Mouse (Mus musculus): Measurements from ENCODE around the gene Olfr123. TPM values are rescaled to one million over a fixed set of nuclear protein-coding genes. Genes with fewer than 3 reads are reported as not detected.

The Olfr123 gene
- not detected in 2 replicates for polyA plus RNA-seq (2012; rRNA removed)

GRCm38 (mm10) chr17:37793229-37793628 is at the start of gene Olfr123:
Gene Olfr123 (plus strand): TSS chr17:37793529.

GRCm38 (mm10) chr17:37768307-37768706 is 25.0 kb upstream of the Olfr123 start, which contains the start of gene Olfr122:
Gene Olfr122 (plus strand): TSS chr17:37768607.

GRCm38 (mm10) chr17:37799588-37799987 is 6.3 kb downstream of the Olfr123 start, which contains the start of gene Olfr124:
Gene Olfr124 (plus strand): TSS chr17:37799888.

GRCm38 (mm10) chr17:37832649-37833048 is 39.3 kb downstream of the Olfr123 start, which contains the start of gene Olfr125:
Gene Olfr125 (plus strand): TSS chr17:37832949.

GRCm38 (mm10) chr17:37847183-37847582 is 53.9 kb downstream of the Olfr123 start, which contains the start of gene Olfr126:
Gene Olfr126 (plus strand): TSS chr17:37847483.

Other genes with a start within 250 kb of the Olfr123 start
- gene Olfr112, start 224.1 kb upstream of the Olfr123 start, polyA plus RNA-seq (2012; rRNA removed) = not detected in 2 replicates
- not detected in 2 replicates for gene Olfr113, start 215.9 kb upstream of the Olfr123 start, polyA plus RNA-seq (2012; rRNA removed)
- not detected in 2 replicates for gene Olfr114, start 200.8 kb upstream of the Olfr123 start, polyA plus RNA-seq (2012; rRNA removed)
- not detected in 2 replicates for gene Olfr115, start 166.4 kb upstream of the Olfr123 start, polyA plus RNA-seq (2012; rRNA removed)
- gene Olfr116, start 166.3 kb upstream of the Olfr123 start, polyA plus RNA-seq (2012; rRNA removed) = not detected in 2 replicates
- not detected in 2 replicates for gene Olfr117, start 129.7 kb upstream of the Olfr123 start, polyA plus RNA-seq (2012; rRNA removed)
- not detected in 2 replicates for gene Olfr118, start 126.5 kb upstream of the Olfr123 start, polyA plus RNA-seq (2012; rRNA removed)
- gene Olfr119, start 97.0 kb upstream of the Olfr123 start, polyA plus RNA-seq (2012; rRNA removed) = not detected in 2 replicates
- not detected in 2 replicates for gene Olfr120, start 71.7 kb upstream of the Olfr123 start, polyA plus RNA-seq (2012; rRNA removed)
- not detected in 2 replicates for gene Olfr121, start 44.7 kb upstream of the Olfr123 start, polyA plus RNA-seq (2012; rRNA removed)
- gene Olfr122, start 24.9 kb upstream of the Olfr123 start, polyA plus RNA-seq (2012; rRNA removed) = not detected in 2 replicates
- not detected in 2 replicates for gene Olfr124, start 6.4 kb downstream of the Olfr123 start, polyA plus RNA-seq (2012; rRNA removed)
- not detected in 2 replicates for gene Olfr125, start 39.4 kb downstream of the Olfr123 start, polyA plus RNA-seq (2012; rRNA removed)
- not detected in 2 replicates for gene Olfr126, start 54.0 kb downstream of the Olfr123 start, polyA plus RNA-seq (2012; rRNA removed)
- not detected in 2 replicates for gene Olfr127, start 106.9 kb downstream of the Olfr123 start, polyA plus RNA-seq (2012; rRNA removed)
- not detected in 2 replicates for gene Olfr128, start 127.0 kb downstream of the Olfr123 start, polyA plus RNA-seq (2012; rRNA removed)
- not detected in 2 replicates for gene Olfr761, start 159.6 kb downstream of the Olfr123 start, polyA plus RNA-seq (2012; rRNA removed)